Mouse (Mus musculus) C2C12 (cell line): ENCODE measurements around the gene Cep85l. TPM values are rescaled to one million over a fixed set of nuclear protein-coding genes. Genes with fewer than 3 reads are reported as not detected.
A peak's percentile ranks its signal among the peaks of the same experiment; 100 is the strongest.

Experiments used
- H3K27me3 ChIP-seq: one replicate; pipeline ENCODE4 v1.6.1; 2011; ENCODE audit not compliant: control insufficient read depth, insufficient read depth, insufficient read length
- H3K36me3 ChIP-seq: one replicate; pipeline ENCODE4 v1.6.1; 2011; ENCODE audit not compliant: control insufficient read depth, insufficient read depth
- H3K4me3 ChIP-seq: one replicate; pipeline ENCODE4 v1.5.1; 2011; ENCODE audit warnings: mild to moderate bottlenecking, control low read depth; ENCODE audit not compliant: poor library complexity, insufficient read depth, severe bottlenecking
- H3K79me2 ChIP-seq: one replicate; pipeline ENCODE4 v1.6.1; 2011; ENCODE audit not compliant: control insufficient read depth, insufficient read depth
- H3K79me3 ChIP-seq: one replicate; pipeline ENCODE4 v1.6.1; 2011; ENCODE audit warnings: low read depth, control low read depth
- H3ac ChIP-seq: one replicate; pipeline ENCODE3; 2011; ENCODE audit warnings: low read depth; ENCODE audit not compliant: control insufficient read depth, insufficient read length
- CEBPB ChIP-seq: IDR thresholded peaks from one replicate; pipeline ENCODE4 v1.6.1; 2011; ENCODE audit warnings: low read depth, mild to moderate bottlenecking, control low read depth, moderate library complexity
- CTCF ChIP-seq: IDR thresholded peaks from one replicate; pipeline ENCODE4 v1.5.1; 2011; ENCODE audit not compliant: control insufficient read depth, insufficient read depth, insufficient read length
- FOSL1 ChIP-seq: IDR thresholded peaks from one replicate; pipeline ENCODE4 v1.8.0; 2011; ENCODE audit warnings: mild to moderate bottlenecking, low read length; ENCODE audit not compliant: poor library complexity, insufficient read depth, severe bottlenecking
- MAX ChIP-seq: IDR thresholded peaks from one replicate; pipeline ENCODE4 v1.6.1; 2011; ENCODE audit warnings: mild to moderate bottlenecking, control low read depth
- MYOD1 ChIP-seq: IDR thresholded peaks from one replicate; pipeline ENCODE4 v1.6.1; 2011; ENCODE audit warnings: low read depth; ENCODE audit not compliant: control insufficient read depth, insufficient read length
- MYOG ChIP-seq: IDR thresholded peaks from one replicate; pipeline ENCODE4 v1.6.1; 2011; ENCODE audit not compliant: control insufficient read depth, insufficient read length; ENCODE audit errors: extremely low read depth
- USF1 ChIP-seq: IDR thresholded peaks from one replicate; pipeline ENCODE4 v1.6.1; 2011; ENCODE audit warnings: low read depth, mild to moderate bottlenecking, control low read depth, moderate library complexity
- polyA plus RNA-seq: library from polyadenylated mRNA; unstranded; fragments of >200 nt; fragmentation: generic; extraction: Trizol; gene quantifications from one replicate; pipeline ENCODE4 v1.2.1, GENCODE M21; 2012; ENCODE audit warnings: missing spikeins

The Cep85l gene
- polyA plus RNA-seq, 1 experiment, result 0.32 TPM

DNA sequence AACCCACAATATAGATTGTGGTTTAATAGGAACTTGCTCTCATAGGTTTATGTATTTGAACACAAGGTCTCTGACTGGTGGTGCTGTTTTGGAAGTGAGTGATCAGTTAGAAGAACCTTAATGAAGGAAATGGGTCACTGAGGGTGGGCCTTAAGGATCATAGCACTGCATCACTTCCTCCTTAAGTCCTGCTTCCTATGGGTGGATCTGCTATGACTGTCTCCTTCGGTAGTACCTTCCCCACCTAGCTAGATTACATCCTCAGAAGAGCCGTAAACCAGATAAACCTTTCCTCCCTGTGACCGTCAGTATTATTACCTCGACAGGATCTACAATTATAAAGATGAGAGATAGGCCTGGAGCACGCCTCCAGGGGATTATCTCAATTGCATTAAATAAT, 5.7 kb upstream of the Cep85l start:
- Histone ChIP-seq H3ac (no peak overlapping the region), H3K36me3 (no peaks in the 10 kb centered on the region), H3K27me3 (no peaks in the 10 kb centered on the region), H3K4me3 (no peak overlapping the region), H3K79me3 (no peaks in the 10 kb centered on the region), H3K79me2 (no peaks in the 10 kb centered on the region)
- TF ChIP-seq MAX (no peak), MYOG (no peak), CEBPB (no peak), MYOD1 (no peak), FOSL1 (no peak), CTCF (no peak), USF1 (no peak)

DNA sequence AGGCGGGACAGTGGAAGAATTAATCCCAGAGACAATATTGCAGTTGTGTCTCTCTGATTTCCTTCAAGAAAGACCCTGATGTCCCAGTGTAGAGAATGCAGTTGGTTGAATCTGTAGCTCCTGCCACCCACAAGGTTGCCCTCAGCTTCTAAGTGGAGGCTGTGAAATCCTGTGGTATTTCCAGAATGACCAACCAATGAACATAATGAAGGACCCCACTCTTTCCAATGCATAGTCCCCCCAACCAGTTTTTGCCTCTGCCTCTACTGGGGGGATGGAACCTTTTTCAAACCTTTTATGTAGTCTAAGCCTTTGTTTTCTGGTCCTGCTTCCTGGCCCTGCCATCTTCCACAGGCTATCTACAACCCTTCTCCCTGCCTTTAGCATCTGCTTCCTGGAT, 5.1 kb upstream of the Cep85l start:
- Histone ChIP-seq H3ac (no peak overlapping the region), H3K79me3 (no peaks in the 10 kb centered on the region), H3K36me3 (no peaks in the 10 kb centered on the region), H3K79me2 (no peaks in the 10 kb centered on the region), H3K27me3 (no peaks in the 10 kb centered on the region), H3K4me3 (no peak overlapping the region)
- no peak for TF ChIP-seq CTCF
- TF ChIP-seq MAX, result no peak
- TF ChIP-seq CEBPB, result no peak
- TF ChIP-seq MYOD1, result no peak
- no peak for TF ChIP-seq MYOG
- no peak for TF ChIP-seq FOSL1
- TF ChIP-seq USF1, result no peak

DNA sequence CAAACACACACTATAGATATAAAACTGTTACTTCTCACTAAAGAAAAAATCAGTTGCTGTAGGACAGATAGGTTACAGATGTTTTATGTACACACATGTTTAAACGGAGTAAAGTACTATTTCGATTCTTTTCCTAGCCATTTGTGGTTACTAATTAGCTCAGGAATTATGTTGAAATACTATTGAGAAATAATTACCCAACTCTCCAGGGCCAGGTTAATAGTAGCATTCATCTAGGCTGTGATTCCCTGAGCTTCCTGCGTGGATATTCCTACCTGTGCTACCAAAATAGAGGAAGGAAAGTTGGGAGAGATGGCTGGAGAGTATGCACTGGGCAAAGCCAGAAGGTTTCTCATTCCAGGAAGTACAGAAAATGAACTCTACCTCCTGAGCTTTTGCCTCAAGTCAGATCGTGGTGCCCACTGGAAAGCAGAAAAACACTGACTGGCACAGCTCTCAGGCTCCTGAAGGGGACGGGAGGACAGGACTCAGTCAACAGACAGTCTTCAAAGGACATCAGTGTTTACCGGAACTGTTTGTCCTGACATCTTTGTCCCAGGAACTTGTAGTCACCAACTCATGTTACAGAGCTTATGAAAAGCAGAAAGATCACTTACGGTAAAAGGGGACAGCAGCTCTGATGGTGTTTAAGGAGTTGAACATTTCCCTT, 3.1 kb upstream of the Cep85l start:
- Histone ChIP-seq H3K79me3 (peaks cover 2% of the 10 kb centered on the region), H3K79me2 (peaks cover 13% of the 10 kb centered on the region), H3K36me3 (no peaks in the 10 kb centered on the region), H3ac (no peak overlapping the region), H3K27me3 (no peaks in the 10 kb centered on the region), H3K4me3 (no peak overlapping the region)
- no peak for TF ChIP-seq MAX
- TF ChIP-seq CTCF, result no peak

DNA sequence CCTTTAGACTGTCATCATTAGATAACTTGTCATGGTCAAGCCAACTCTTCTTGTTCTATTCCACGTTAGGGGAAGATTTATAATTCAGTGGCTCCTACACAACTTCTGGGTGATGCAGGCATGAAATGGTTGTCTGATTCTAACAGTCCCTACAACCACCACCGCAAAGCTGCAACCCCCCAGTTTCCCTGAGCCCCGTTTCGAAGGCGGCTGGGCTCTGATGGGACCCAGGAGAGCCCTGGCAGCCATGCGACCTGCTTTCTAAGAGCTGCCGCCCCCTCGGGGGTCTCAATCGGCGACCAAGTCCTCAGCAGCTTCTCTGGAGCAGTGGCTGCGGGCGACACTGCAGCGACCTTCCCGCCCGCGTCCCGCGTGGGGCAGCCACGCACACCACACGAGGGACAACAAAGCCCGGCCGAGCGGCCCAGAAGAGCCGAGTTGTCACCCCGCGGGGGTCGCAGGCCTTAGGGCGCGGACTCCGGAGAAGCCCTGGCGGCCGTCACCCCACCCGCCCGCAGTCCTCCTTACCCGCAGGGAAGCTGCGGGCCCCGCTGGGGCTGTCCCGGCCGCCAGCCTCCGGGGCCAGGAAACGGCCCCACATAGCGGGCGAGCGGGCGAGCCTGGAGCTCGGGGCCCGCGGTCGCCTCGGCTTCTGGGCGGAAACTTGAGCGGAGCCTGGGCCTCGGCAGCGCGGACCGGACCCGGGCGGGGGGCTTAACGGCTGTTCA, 602 bp downstream of the Cep85l start:
- H3K36me3 ChIP-seq, result no peaks in the 10 kb centered on the region
- no peaks in the 10 kb centered on the region for H3K27me3 ChIP-seq
- peak overlapping the region; percentile 96 for H3ac ChIP-seq
- TF ChIP-seq MYOG (no peak), FOSL1 (no peak), MAX (no peak), USF1 (no peak), CEBPB (no peak), MYOD1 (no peak), CTCF (no peak)
- peaks cover 13% of the 10 kb centered on the region for H3K79me2 ChIP-seq
- peaks cover 2% of the 10 kb centered on the region for H3K79me3 ChIP-seq
- peak overlapping the region; percentile 60 for H3K4me3 ChIP-seq

- Histone ChIP-seq H3K36me3 (no peaks in the 10 kb centered on the region), H3K79me2 (peaks cover 13% of the 10 kb centered on the region), H3K27me3 (no peaks in the 10 kb centered on the region), H3K79me3 (peaks cover 2% of the 10 kb centered on the region), H3K4me3 (no peak overlapping the region), H3ac (no peak overlapping the region)
- TF ChIP-seq CEBPB, result no peak
- TF ChIP-seq MYOG, result no peak
- no peak for TF ChIP-seq MAX
- no peak for TF ChIP-seq MYOD1
- TF ChIP-seq USF1, result no peak
- no peak for TF ChIP-seq CTCF
- TF ChIP-seq FOSL1, result no peak
Observed at GRCm38 (mm10) chr10:53378296-53378695, 1.5 kb downstream of the Cep85l start.
